Mouse (Mus musculus): ENCODE measurements around the gene Kalrn.

Kalrn gene

GRCm38 (mm10) chr16:34493914-34494313 lies 79.4 kb downstream of the Kalrn start:
- DNase-seq, result no peak

DNA sequence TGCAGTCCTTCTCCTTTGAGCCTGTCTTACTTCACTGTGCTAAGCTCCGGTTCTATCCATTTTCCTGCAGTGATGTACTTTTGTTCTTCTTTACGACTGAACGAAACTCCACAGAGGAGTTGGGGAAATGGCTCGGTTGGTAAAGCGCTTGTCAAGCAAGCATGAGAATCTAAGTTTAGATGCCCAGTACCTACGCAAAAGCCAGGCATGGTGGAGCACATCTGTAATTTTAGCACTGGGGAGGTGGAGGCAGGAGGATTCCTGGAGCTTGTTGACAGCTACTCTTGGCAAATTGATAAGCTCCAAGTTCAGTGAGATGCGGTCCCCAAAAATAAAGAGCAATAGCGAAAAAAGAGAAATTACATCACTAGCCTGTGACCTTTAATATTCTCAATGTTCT lies 82.1 kb downstream of the Kalrn start:
- DNase-seq, result no peak

- DNase-seq, result no peak
Measured at GRCm38 (mm10) chr16:34490506-34490905, 82.8 kb downstream of the Kalrn start.

- DNase-seq, result no peak
Measured at GRCm38 (mm10) chr16:34489805-34490325, 83.5 kb downstream of the Kalrn start.

DNA sequence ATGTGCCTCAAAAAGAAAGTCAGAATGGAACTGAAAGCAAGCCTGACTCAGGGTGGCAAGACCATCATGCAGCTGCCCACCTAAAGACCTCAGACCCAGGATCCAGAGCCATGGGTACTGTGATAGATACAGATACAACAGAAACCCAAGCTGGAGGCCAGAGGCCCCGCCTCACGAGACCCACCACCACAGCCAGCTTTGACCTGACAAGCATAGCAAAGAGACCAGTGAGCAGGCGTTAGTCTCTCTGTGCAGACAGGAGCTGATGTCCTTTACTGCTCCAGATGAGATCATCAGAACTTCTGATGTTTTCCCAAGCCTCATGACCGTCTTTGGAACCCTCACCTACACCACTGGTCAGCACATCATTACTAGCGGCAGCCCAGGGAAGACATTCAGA lies 85.5 kb downstream of the Kalrn start:
- DNase-seq, result no peak

- no peak for DNase-seq
Measured at GRCm38 (mm10) chr16:34487268-34487667, 86.1 kb downstream of the Kalrn start.

GRCm38 (mm10) chr16:34485483-34485882 lies 87.8 kb downstream of the Kalrn start:
- DNase-seq, result no peak

DNA sequence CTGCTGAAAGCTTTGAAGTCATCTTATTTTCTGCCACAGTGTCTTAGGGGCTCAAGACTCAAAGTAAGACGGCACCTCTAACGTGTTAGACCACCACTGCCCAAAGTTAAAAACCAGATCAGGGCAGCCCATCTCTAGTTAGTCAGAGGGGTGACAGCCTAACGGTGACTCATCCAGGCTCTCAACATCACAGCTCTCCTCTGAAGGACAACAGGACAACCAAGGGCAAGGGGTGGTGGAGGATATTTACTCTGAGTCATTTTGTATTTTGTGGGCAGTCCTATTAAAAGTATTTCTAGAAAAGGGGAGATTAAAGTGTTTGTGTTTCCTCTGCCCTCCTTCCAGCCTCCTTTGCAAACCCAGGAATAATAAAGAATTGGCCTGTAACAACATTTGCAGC lies 88.4 kb downstream of the Kalrn start:
- DNase-seq, result no peak

DNA sequence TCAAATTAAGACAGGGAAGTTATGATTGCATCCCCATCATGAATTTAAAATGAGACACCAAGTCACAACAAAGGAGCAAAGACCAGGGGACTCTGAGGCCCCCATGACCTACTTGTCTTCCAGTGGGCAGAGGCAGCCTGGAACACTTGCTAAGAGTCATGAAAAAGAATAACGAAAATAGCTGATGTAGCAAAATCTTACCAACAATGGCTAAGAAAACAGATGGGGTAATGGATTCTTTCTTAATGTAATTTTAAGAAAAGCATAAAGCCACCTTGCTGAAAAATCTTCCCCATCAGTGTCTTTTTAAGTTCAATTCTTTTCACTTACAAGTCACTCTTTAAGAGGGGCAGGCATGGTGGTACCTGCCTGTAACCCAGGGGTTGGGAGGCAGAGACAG lies 89.1 kb downstream of the Kalrn start:
- no peak for DNase-seq

DNA sequence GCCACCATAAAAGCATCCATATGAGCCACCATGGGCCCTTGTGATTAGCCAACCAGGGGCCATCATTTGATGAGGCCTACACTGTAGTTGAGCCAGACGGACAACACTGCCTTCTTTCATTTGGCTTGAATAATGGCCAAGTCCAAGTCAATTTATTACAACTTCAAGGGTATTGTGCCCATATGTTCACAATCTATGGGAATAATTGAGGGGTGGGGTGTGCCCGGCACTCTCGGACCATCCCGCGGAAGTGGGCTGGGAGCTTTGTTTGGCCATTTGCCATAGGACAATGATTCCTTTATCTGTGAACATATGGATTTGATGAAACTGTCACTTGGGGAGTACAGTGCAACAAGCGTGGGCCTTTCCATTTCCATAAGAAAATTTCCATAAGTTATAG lies 89.6 kb downstream of the Kalrn start:
- DNase-seq, result no peak

GRCm38 (mm10) chr16:34474741-34475140 lies 98.6 kb downstream of the Kalrn start:
- DNase-seq, result no peak

DNA sequence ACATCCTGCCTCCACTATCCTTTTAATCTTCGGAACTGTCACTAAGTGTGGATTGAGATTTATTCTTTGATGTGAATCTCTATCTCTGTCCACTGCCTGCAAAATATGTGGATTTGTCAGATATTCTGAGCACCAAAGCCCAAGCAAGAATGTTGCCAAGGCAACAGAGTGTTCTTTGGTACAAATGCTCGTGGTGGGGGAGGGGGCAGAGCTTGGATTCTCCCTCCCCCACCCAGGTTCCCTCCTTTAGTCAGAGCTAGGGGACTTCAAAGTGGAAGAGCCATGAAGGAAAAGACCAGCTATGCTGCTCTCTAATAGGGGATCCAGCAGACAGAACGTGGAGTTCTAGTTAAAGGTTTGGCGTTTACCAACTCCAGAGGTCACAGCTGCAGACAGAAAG lies 99.4 kb downstream of the Kalrn start:
- DNase-seq, result no peak

DNA sequence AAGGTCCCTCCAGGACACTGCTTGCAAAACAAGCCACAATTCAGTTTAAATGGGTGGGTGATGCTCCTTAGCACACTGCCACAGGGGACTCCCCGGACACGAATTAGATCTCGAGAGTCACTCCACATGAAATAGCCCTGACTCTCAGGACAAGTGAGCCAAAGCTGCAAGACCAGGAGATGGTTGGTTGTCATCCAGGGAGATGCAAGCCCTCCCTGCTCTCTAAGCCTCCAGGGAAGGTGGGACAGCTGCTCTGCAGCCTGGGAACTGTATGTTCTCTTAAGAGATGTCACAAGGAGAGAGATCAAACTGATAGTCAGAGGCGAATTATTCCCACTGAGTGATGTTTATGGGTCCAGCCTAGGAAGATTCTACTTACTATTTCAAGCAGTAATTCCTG lies 101.9 kb downstream of the Kalrn start:
- DNase-seq, result no peak

- DNase-seq, result no peak
Measured at GRCm38 (mm10) chr16:34470343-34470742, 103.0 kb downstream of the Kalrn start.

DNA sequence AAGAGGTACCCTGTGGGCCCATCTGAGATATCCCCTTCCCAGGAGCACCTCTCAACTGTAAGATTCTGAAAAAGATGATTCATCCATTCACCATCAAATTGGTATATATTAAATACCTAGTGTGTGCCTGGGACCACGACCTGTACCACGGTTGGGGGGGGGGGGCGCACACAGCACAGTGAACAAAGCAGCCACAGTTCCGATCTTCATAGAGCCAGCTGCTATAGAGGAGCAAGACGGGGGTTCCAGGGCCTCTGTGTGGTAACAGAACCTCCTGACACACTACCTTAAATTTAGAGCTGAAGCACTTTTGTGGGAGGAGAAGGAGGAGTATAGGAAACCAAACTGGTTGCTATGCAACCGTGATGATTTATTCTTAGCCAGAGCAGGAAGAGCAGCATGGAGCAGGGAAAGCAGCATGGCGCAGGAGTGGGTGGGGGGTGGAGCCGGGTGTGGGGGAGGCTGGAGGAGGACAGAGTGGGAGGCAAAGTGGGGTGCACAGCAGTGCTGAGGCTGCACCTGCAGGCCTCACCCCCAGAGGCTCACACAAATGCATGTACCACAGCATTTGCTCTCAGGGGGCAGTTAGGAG lies 104.0 kb downstream of the Kalrn start:
- peak; percentile 9 for DNase-seq

DNA sequence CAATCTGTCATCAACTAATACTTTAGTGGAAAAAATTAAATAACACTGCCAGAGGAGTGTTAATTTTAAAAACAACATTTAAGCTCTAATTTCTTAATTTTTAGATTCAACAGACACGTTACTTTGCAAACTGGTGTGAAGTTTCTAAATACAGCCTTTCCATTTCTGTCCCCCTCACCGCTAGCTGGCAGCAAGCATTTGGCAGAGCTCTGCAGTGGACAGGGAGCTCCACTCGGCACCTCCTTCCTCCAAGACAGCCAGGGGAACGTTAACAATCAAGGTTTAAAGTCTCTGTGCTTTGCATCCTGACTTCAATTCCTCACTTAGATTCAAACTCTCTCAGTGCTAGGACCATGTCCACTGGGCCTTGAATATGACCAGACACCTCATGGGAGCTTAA lies 106.7 kb downstream of the Kalrn start:
- DNase-seq, result no peak

DNA sequence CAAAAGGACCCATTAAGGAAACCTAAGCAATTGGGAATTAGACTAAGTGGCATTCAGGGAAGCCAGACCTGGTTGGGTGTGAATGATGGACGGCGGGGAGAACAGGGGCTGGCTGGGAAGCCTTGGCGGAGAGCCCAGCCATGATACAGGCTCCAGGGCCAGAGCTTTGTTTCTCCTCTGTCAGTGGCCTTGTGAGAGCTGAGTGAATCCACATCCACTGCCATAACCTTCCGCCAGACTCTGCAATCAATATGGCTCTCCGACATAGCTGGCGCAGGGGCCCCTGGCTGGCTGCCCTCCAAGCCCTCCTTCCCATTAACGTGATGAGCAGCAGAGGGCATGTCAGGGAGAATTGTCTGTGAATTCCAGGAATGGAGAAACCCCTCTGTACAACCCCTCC lies 117.0 kb downstream of the Kalrn start:
- DNase-seq, result no peak

DNA sequence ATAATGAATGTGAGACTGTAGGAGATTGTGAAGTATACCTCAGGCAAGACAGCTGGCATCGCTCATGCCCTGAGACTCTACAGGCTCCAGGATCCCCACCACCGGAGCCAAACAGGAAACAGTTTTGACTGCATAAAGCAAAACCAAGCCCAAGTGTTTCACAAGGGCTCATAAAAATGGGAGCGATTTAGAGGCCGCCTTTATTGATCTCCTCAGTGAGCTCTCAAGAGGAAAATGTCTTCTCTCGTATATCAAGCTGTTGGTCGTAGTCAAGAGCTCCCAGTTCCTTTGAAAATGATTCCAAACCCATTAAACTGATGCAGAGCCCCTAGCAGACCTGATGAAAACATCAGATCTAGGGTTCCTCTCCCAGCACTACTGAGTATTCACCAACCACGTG lies 127.7 kb downstream of the Kalrn start:
- no peak for DNase-seq

DNA sequence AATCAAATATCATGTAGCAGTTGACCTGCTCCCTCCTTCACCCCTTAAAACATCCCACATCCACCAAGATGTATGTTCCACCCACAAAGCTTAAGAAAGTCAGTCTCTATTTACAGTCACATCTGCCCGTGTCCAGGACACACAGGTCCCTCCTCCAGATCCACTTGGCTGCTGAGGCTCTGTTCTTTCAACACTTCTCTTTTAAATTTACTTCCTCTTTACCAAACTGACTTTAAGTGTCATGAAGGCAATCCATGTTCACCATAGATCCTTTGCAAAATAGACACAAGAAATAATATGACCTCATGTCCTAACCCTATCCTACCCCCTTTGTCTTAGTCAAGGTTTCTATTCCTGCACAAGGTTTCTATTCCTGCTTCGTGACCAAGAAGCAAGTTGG lies 131.6 kb downstream of the Kalrn start:
- no peak for DNase-seq

DNA sequence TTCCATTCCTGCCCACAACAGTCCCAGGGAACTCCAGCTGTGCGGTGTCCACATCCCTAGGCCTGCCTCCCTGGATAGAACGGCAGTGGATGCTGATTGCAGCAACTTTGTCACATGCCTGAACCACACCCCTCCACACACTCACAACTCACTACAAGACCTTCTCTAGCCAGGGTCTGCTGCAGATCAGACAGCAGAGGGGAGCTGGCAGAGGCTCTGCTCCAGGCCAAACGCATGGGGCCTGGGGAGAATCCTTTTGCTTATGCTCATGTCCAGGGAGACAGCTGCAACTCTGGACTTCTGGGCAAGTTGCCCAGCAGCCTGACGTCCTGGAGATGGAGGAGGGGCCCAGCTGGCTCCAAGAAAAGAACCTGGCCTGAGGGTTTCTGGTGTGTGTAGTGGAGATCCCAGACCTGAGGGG lies 132.3 kb downstream of the Kalrn start:
- DNase-seq, result no peak

GRCm38 (mm10) chr16:34440019-34440615 lies 133.2 kb downstream of the Kalrn start:
- DNase-seq, result no peak

GRCm38 (mm10) chr16:34430131-34430530 lies 143.2 kb downstream of the Kalrn start:
- DNase-seq, result no peak

GRCm38 (mm10) chr16:34427654-34428053 lies 145.7 kb downstream of the Kalrn start:
- DNase-seq, result no peak

DNA sequence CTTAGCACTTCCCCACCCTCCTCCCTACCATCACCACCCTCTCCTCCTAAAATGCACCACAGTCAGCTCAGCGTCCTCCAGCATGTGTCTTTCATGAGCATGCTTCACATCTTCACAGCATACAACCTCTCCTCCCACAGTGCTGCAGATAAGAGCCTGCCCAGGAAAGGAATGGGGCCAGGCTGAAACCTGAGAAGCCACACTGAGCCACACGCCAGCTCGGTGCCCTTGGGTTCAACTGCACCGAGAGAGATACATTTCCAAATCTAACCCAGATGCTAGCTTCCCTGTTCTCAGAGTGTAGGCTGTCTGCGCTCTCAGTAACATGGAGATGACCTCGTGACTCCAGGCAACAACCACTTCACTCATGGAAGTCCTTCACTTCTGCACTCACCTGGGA lies 151.9 kb downstream of the Kalrn start:
- no peak for DNase-seq

DNA sequence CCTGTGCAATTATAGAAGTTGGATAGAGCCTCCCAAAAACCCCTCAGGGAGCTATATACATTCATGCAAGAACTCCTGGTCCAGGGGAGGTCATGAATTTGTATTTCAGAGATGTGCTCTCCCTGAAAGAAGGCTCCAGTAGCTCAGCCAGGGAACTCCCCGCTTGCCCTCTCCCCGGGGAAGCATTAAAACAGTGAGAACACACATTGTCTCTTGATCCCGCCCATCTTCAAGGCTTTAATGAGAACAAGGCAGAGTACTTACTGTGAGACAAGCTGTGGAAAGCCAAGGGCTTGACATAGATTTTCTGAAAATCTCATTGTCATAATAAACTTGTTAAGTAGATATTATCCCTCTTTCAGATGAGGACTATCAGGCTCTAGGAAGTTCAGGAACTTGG lies 155.4 kb downstream of the Kalrn start:
- no peak for DNase-seq

Measured in thymus, postnatal 25 days (tissue).